Mouse (Mus musculus): ENCODE data around the gene Gm10130. TPM values are rescaled to one million over a fixed set of nuclear protein-coding genes. Genes with fewer than 3 reads are reported as not detected.
"Not testable (repeated sequence)": the region's sequence is repeated elsewhere in the genome, so short reads cannot be mapped to it uniquely, and the experiment has no call there.

The Gm10130 gene
- polyA plus RNA-seq (2017; shearing (Covaris generic)) = 10 to 100 TPM in 1 of 2 experiments, 1 to 10 TPM in 1; 8.6 to 31.9 TPM

DNA sequence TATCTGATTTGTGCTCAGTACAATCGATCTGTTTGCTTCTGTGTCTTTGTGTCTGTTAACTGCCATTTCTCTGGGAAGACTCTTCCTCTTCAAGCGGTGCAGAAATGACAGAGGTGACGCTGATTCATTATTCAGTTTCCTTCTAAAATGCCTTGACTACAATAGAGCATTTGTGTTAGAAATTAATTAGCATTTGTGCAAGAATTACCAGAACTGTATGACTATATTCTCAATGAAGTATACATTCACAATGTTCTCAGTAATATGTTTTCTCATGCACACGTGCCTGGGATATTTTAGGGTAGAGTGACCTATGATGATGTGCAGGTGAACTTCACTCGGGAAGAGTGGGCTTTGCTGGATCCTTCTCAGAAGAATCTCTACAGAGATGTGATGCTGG, at the start of gene Gm10130:
Gm10130 (plus strand) TSS at position 301 of the 400 bp plus-strand sequence.
- no peak for ATAC-seq

GRCm38 (mm10) chr2:150293669-150294068, 29.8 kb upstream of the Gm10130 start:
- ATAC-seq = no peak

DNA sequence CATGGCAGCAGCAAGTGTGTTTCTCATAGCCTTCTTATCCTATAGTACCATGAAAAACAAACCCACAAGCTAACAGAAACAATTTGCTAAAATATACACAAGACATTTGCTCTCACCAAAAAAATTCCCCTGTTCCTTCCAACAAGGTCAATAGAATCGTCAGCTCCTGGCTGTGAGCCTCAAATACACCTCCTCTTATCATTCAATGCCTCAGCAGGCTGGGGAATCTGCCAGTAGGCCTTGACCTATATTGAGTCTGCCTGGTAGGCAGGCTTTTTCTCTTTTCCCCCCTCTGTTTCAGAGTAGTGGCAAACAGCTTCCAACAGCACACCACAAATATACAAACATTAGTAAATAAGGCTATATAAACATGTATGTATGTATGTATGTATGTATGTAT, 24.4 kb upstream of the Gm10130 start:
- ATAC-seq = no peak

DNA sequence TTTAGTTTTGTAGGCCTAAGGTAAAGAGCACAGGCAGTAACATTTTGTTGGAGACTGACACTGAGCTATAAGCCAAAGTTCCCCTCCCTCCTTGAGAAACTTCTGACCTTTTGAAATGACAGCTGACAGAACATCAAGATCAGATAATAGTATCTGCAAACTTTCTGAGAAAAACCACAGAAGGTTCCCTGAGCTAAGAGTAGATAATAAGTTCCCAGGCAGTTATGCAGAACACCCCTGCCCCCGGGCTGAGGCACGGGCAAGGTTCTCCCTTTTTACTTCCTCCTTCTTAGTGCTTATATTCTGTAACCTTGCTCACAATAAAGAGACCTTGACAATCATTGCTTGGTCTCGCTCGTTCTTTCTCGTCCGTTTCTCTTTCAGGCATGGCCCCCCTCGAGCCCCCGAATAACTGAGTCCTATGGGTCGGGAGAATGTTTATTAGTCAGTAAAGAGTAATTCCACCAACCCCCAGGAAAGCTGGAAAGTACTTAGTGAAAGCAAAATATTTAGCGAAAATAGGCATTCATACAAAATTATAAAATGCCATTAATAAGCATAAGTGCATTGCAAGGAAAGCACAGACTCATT, 16.2 kb upstream of the Gm10130 start:
- ATAC-seq = peak; percentile 58

DNA sequence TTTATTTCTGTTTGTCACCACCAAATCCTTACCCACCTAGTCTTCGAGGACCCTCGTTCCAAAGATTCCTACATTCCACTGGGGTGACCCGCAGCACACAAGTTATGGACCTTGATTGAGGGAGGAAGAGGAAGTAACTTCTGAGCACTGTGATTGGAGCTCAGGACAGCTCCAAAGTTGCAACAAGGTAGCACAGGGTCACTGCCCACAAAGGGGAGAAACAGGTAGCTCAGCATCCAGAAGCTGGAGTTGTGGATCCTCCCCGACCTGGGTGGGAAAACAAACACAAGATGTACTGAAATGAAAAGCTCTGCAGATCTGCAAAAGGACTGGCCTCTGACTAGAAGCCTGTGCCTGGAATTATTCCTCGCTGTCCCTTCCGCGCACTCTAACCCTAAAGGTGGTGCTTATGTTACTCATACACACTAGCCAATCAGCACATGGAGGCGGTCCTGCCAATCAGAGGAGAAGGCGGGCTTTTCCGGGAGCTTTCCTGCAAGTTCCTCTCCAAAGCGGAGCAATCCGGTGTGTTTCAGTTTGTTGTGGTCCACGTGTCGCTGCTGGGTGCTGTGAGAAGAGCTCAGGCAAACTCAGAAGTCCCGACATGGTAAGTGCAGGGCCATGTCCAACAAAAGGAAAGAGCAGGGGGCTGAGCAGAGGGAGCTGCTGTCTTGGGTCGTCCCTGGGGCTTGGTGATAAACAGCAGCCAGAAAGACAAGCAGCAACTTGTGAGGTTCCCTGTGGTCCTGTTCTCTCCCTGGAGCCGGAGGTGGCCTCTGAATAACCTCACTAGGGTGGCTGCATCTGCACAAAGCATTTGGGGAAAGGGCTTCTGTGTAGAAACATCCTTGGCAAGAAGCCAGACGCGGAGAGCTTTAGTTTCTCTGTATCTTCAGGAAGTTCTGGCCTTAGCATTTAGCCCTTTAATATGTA, 12.3 kb upstream of the Gm10130 start:
- ATAC-seq = peak; percentile 85

DNA sequence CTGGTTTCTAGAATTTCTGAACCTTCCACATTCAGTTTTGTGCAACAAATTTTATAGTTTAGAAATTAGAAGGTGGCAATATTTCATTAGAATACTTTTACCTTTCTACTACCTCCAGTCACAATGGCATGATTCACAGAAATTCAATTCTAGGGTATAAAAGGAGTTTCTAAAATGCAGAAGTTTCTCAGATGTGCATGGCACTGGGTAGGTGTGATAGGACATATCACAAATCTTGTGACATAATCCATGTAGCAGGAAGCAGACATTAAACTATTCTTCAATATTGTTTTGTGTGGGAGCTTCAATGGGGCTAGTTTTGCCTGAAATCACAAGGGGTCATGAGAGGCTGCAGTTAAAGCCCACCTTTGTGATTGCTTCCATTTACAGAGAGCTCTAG, 7.4 kb upstream of the Gm10130 start:
- ATAC-seq = no peak

- ATAC-seq = no peak
Measured at GRCm38 (mm10) chr2:150318973-150319372, 4.5 kb upstream of the Gm10130 start.

- not testable (repeated sequence) for ATAC-seq
Measured at GRCm38 (mm10) chr2:150357136-150357535, 33.6 kb downstream of the Gm10130 start.

DNA sequence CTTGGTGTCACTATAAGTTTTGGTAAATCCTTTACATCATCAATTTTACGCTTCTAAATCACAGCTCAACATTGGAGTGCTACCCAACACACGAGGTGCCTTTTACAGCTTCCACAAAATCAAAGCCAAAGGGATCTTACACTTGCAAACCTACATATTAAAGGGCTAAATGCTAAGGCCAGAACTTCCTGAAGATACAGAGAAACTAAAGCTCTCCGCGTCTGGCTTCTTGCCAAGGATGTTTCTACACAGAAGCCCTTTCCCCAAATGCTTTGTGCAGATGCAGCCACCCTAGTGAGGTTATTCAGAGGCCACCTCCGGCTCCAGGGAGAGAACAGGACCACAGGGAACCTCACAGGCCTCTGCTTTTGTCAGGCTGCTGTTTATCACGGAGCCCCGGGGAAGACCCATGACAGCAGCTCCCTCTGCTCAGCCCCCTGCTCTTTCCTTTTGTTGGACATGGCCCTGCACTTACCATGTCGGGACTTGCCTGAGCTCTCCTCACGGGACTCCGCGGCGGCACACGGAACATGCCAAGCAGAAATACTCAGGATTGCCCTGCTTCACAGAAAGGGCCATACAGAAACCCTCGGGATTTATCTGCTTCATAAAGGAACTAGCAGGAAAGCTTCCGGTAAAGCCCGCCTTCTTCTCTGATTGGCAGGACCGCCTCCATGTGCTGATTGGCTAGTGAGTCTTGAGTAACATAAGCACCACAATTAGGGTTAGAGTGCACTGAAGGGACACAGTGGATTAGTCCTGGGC, 38.8 kb downstream of the Gm10130 start, which contains the start of gene 3300002I08Rik:
3300002I08Rik (minus strand) TSS at position 653 of the 765 bp plus-strand sequence.
- ATAC-seq = peak; percentile 98

- peak; percentile 48 for ATAC-seq
Measured at GRCm38 (mm10) chr2:150362878-150363229, 39.4 kb downstream of the Gm10130 start.

- ATAC-seq = not testable (repeated sequence)
Measured at GRCm38 (mm10) chr2:150385553-150386106, 62.1 kb downstream of the Gm10130 start.

GRCm38 (mm10) chr2:150390198-150390597, 66.7 kb downstream of the Gm10130 start:
- no peak for ATAC-seq

GRCm38 (mm10) chr2:150412146-150412545, 88.6 kb downstream of the Gm10130 start:
- not testable (repeated sequence) for ATAC-seq

Other genes with a start within 250 kb of the Gm10130 start
- 10 to 100 TPM; 29.7 to 41.3 TPM for gene Zfp120, start 187.0 kb upstream of the Gm10130 start, polyA plus RNA-seq (2017; shearing (Covaris generic))
- gene Gm10770, start 144.0 kb upstream of the Gm10130 start, polyA plus RNA-seq (2017; shearing (Covaris generic)) = not detected
- gene Gm14139, start 141.9 kb upstream of the Gm10130 start, polyA plus RNA-seq (2017; shearing (Covaris generic)) = 1 to 10 TPM; 1.1 to 1.8 TPM
- 10 to 100 TPM; 16.6 to 19.7 TPM for gene Zfp937, start 105.6 kb upstream of the Gm10130 start, polyA plus RNA-seq (2017; shearing (Covaris generic))
- gene Gm21994, start 68.1 kb upstream of the Gm10130 start, polyA plus RNA-seq (2017; shearing (Covaris generic)) = 10 to 100 TPM; 27.8 to 46.0 TPM
- under 1 TPM in 1 of 2 experiments, not detected in 1; 0.32 TPM for gene Gm14124, start 66.2 kb upstream of the Gm10130 start, polyA plus RNA-seq (2017; shearing (Covaris generic))
- gene 3300002I08Rik, start 39.1 kb downstream of the Gm10130 start, polyA plus RNA-seq (2017; shearing (Covaris generic)) = 10 to 100 TPM in 1 of 2 experiments, 1 to 10 TPM in 1; 4.5 to 11.8 TPM
- 10 to 100 TPM; 12.4 to 14.2 TPM for gene Zfp442, start 127.8 kb downstream of the Gm10130 start, polyA plus RNA-seq (2017; shearing (Covaris generic))
- under 1 TPM; 0.86 to 0.91 TPM for gene Zfp345, start 161.4 kb downstream of the Gm10130 start, polyA plus RNA-seq (2017; shearing (Covaris generic))
- gene Cst7, start 246.7 kb downstream of the Gm10130 start, polyA plus RNA-seq (2017; shearing (Covaris generic)) = 100 to 1,000 TPM; 234 to 255 TPM